Mouse (Mus musculus) spleen, postnatal 4 days (tissue): ENCODE data around the gene Ebf1.
"Not testable (repeated sequence)": the region's sequence is repeated elsewhere in the genome, so short reads cannot be mapped to it uniquely, and the experiment has no call there.

Experiments
- DNase-seq, 2 experiments: peaks; one replicate each; pipeline ENCODE4 v3.0.0; 2022; ENCODE audit warnings: low spot score in 2 of 2

Ebf1 gene

DNA sequence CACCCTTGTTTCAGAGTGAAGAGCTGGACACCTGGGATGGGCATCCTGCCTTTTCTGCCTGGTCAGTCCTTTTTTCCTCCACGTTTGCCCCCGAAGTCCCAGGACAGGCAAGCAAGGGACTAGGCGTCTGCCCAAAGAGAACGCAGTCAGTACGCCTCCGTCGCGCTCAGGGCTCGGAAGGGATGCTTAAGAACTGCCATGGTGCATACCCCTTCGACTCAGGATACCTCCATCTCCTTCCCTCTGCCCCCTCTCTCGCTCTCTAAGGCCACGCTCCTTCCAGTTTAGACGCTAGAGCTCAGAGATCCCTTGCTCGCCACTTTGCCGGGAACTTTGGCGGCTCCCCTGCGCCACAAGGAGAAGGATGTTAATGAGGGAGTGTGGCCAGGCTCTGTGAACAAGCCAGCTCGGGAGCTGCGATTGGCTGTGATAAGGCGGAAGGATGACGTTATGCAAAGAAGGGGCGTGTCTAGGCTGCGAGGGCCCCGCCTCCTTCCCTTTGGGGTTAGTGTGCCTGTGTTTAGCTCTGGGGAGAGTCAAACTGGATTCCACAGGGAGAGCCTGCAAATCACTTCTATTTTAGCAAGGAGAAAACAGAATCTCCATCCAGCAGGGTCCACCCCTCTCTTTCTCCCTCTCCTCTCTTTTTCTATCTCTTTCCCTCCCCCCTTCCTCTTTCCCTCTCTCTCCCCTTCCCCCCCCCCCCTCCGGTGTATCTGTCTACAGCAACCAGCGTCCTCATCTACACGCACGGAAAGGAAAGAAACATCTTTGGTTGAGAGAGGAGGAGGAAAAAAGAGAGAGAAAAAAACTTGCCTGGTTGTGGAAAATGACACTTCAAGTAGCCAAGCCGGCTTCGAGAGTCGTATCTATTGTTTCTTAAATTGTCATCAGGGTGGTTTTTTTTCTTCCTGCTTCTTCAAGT is at the start of gene Ebf1:
Gene Ebf1 (plus strand): TSS at position 530 of the 925 bp plus-strand sequence.
- DNase-seq: peak; percentile 83 to 86

DNA sequence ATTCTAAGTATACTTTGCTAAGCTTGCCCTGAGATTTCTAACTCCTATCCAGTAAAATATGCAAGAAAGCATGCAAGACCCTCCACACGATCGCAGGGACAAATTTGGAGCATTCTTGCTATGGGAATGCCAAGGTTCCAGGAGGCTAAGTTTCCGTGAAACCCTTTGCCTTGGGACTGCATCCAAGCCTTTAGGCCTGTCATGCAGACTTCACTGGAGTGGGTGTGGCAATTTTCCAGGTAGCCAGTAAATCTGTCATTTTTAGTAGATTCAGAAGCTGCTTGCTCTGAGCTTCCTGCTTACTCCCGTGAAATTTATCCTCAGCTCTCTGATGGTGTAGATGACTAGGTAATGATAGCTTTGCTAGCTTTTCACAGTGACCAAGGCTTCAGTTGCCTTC is 46.8 kb upstream of the Ebf1 start:
- DNase-seq: not testable (repeated sequence)

- DNase-seq: no peak
Measured at GRCm38 (mm10) chr11:44572781-44573180, 44.3 kb upstream of the Ebf1 start.

GRCm38 (mm10) chr11:44573396-44573795 is 43.7 kb upstream of the Ebf1 start:
- DNase-seq: no peak

- DNase-seq: no peak
Measured at GRCm38 (mm10) chr11:44574391-44574790, 42.7 kb upstream of the Ebf1 start.

- peak; percentile 64 to 73 for DNase-seq
Measured at GRCm38 (mm10) chr11:44574820-44575219, 42.3 kb upstream of the Ebf1 start.

DNA sequence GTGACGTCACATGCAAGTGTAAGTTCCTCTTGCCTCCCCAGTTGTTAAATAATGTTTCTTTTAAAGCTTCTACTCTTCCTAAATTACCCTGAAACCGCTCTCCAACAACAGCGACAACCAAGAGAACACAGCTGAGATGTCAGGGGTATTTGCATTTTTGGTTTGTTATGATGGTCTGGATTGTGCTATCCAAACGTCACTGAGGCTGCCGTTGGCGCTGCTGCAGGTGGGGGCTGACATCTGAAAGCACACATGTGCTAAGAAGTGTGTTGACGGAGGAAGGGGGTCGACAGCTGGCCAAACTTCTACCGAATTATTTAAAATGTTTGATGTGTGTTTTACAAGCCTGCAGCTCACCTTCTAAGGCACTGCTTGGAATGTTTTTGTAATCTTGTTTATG is 39.2 kb upstream of the Ebf1 start:
- no peak for DNase-seq

DNA sequence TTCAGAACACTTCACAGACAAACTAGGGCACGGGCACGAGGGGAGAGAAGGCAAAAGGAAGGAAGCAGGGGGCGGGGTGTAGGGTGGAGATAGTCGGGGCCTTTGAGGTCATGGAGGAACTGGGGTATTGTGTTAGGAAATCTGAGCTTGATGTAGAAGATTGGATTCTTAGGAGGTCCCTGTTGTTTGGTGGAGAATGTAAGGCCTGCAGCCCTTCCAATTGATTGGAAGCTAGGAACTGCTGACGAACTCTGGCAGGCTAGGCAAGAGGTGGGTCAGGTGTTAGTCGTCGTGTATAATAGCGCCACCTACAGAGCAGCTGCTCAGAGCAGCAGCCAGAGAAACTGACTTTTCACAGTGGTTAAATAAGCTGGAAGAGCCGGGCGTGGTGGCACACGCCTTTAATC is 35.8 kb upstream of the Ebf1 start:
- DNase-seq: peak; percentile 43 to 73

DNA sequence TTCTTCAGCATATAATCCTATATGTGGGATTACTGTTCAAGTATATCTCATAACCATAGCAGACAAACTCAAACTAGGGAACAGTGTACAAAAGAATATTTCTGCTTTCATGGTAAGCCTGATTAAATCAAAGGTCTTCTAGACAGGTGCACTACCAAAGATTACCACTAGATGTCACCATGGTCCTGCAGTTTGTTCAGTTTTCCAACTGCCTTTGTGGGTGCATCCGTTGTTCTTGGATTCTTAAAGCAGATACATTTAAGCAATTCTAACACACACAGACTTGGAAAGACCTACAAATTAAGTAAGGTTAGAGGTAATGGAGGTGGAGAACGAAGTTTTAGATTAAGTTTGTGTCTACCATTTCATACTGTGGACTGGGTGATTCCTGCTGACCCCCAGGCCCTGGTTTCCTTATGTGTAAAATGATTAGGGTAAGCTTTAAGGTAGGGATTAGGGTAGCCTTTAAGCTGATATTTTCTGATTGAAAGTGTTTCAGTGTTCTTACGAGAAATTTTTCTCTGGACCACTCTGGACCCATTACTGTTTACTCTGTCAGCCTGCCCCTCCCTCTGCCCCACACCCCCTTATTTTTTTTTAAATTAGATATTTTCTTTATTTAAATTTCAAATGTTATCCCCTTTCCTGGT is 30.9 kb upstream of the Ebf1 start:
- DNase-seq: peak; percentile 56 to 80

DNA sequence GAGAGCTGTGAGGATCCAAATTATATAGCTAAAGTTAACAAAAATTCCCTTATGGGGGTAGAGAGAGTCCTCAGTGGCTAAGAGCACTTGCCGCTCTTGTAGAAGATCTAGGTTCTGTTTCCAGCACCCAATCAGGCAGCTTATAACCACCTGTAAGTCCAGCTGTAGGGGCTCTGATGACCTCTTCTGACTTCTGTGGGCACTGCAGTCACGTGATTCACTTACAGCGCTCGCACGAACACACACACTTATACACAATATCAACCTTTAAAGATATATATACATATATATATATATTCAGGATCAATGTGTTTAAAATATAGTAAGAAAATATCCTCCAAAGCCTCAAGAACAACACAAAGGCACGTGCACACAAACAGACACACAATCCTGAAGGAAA is 24.1 kb upstream of the Ebf1 start:
- no peak for DNase-seq

DNA sequence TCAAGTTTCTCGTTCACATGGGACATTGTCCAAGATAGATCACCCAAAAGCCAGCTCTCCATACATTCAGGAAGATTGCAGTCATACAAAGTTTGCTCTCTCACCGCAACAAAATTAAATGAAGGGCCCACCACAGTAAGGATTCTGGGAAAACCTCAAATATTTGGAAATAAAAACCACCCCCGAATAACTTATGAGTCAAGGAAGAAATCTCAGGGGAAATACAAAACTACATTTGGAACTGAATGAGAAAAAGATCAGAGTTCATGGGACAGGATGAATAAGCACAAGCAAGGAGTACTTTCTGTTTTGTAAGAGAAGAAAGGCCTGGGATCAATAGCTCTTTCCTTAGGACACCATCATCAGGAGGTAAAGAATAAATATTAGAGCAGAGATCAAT is 22.3 kb upstream of the Ebf1 start:
- no peak for DNase-seq

GRCm38 (mm10) chr11:44606881-44607280 is 10.2 kb upstream of the Ebf1 start:
- DNase-seq: no peak

- no peak for DNase-seq
Measured at GRCm38 (mm10) chr11:44608646-44609045, 8.5 kb upstream of the Ebf1 start.

GRCm38 (mm10) chr11:44610971-44611781 is 5.9 kb upstream of the Ebf1 start:
- peak; percentile 74 to 88 for DNase-seq

GRCm38 (mm10) chr11:44612156-44612555 is 5.0 kb upstream of the Ebf1 start:
- DNase-seq: no peak

DNA sequence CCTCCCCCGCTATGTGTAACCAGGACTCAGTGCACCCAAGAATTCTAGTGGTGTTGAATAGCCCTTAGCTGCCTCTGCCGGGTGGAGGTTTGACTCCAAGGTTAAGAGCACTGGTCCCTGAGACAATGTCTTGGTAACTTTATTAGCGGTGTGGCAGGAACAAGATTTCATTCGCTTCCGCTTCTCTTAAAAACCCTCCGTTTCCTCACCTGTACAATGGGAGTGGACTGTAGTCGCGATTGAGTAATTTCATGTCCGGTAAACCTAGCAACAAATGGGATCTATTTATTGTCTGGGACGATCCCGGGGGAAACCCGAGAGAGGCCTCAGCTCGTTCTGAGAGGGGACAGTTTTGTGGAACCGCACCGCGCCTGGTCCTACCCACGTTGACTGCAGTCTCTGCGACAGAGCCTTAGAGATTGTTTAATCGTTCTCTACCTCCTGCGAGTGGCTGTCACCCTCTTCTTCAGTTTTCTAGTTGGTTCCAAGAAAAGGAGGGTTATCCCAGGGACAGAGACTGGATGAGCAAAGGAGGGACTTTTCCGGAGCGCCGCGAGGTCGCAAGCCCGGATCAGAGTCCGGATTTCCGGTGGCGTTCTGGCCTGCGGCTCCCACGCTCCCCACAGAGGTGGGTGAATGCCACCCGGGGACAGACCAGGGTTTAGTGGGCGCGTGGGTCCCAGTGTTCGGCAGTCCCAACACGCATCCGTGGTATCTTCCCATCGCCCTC is 4.3 kb upstream of the Ebf1 start:
- DNase-seq: peak in 1 of 2 experiments; percentile 71

DNA sequence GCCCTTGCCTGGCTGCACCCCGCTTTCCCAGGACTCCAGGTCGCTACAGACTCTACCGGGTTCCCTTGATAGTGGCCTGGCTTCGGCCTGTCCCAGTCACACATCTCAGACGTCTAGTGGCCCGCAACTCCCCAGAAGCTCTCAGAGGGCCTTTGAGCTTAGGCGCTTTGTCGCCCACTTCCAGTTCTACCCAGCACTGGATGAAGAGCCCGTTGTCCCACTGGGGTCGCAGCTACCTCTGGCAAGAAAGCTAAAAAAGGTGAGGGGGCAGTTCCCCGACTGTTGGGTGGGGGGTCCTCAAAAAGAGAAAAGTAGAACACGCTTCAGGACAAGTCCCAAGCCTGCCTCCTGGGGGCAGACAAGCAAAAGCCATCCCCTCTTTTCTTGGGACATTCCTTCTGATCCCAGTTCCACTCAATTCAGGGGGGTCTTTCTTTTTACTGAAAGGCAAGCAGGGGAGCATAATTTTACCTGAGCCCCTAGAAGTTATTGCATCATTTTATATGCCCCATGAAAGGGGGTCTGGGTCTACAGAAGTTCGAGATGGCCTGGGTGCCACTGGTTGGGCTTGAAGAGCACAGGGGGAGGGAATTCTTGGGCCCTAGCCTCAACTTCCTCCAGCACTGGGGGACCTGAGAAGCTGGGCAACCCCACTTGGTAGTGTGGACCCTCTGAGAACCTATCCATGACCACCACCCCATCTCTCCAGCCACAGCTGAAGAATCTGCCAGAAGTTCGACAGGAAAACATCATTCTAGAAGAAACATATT is 3.5 kb upstream of the Ebf1 start:
- DNase-seq: no peak

GRCm38 (mm10) chr11:44616078-44616787 is 884 bp upstream of the Ebf1 start:
- no peak for DNase-seq

DNA sequence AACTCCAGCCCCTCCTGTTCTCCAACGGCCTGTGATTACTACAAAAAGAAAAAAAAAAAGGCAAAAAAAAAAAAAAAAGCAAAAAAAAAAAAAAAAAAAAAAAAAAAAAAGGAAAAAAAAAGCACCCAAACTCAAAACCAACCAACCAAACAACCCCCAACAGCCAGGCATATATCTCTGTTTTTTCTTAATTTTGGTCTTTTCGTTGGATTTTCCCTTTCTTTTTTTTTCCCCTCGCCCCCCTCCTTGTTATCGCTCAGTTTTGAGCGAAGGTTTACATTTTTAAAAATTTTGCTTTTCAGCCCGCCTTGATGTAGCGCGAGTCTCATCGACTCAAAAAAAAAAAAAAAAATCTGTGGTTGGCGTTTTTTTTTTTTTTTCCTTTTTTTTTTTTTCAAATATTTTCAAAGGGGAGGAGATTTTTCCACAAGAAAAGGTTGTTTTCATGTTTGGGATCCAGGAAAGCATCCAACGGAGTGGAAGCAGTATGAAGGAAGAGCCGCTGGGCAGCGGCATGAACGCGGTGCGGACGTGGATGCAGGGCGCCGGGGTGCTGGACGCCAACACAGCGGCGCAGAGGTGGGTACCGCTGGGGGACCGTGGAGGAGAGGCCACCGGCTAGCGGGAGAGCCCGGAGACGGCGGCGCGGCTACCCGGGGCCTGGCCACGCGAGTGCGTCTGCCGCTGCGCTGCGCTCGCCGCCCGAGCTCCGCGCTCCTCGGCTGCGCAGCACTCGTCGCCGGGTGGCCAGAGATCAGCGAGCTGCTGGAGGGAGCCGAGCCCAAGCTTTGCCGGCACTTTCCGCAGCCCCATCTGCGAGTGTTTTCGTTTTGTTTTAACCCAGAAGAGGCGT is 843 bp downstream of the Ebf1 start:
- DNase-seq: peak in 1 of 2 experiments; percentile 67
